12 mouse cellular contexts compared by ENCODE assay signal in genomic region chr1:155216313-155216712, GRCm38 (mm10). TPM values are rescaled to one million over a fixed set of nuclear protein-coding genes. Genes with fewer than 3 reads are reported as not detected.
DNase-seq lines count a peak whose midpoint lies in the region; ATAC-seq lines count a peak whose summit lies in the region.
"Had no signal": no experiment of that assay in that cellular context is flagged by ENCODE, and none has a peak within 500 bp of the region (broad histone marks: within the 10 kb centered on the region; RNA-seq: fewer than 3 reads in every experiment).

No protein-coding gene starts in this region.

- no peaks in the 10 kb centered on the region for H3K27me3 ChIP-seq in kidney, embryonic 14.5 days (ENCODE audit: control insufficient read depth, insufficient read depth, low read length)
- H3K27me3 ChIP-seq in embryonic facial prominence, embryonic 10.5 days (replicated peaks; ENCODE audit: low read depth, poor library complexity, severe bottlenecking), result no peaks in the 10 kb centered on the region
- no peaks in the 10 kb centered on the region; the same call in 1 of the 2 replicates for H3K27me3 ChIP-seq in hindbrain, embryonic 13.5 days
- H3K27me3 ChIP-seq: heart, embryonic 12.5 days had no signal

- 76% methylated on average over 11 of the region's 11 CpGs for WGBS in kidney, embryonic 14.5 days
- WGBS in embryonic facial prominence, embryonic 10.5 days, result 78% methylated on average over 11 of the region's 11 CpGs
- 69% methylated on average over 11 of the region's 11 CpGs for WGBS in hindbrain, embryonic 13.5 days

- H3K9me3 ChIP-seq in kidney, embryonic 14.5 days (ENCODE audit: control insufficient read depth, low read length), result no peaks in the 10 kb centered on the region
- H3K9me3 ChIP-seq in embryonic facial prominence, embryonic 10.5 days, result no peaks in the 10 kb centered on the region
- H3K9me3 ChIP-seq in hindbrain, embryonic 13.5 days, result no peaks in the 10 kb centered on the region
- H3K9me3 ChIP-seq: heart, embryonic 12.5 days had no signal

- no peak overlapping the region for H3K4me2 ChIP-seq in kidney, embryonic 14.5 days (replicated peaks; ENCODE audit: low read depth, low read length)
- no peak overlapping the region for H3K4me2 ChIP-seq in hindbrain, embryonic 13.5 days
- H3K4me2 ChIP-seq: heart, embryonic 12.5 days had no signal

- H3K4me1 ChIP-seq in kidney, embryonic 14.5 days (ENCODE audit: control insufficient read depth, insufficient read depth, low read length), result peaks cover 46% of the 10 kb centered on the region
- peaks cover 72% of the 10 kb centered on the region for H3K4me1 ChIP-seq in embryonic facial prominence, embryonic 10.5 days
- H3K4me1 ChIP-seq in hindbrain, embryonic 13.5 days (replicated peaks), result peaks cover 64% of the 10 kb centered on the region

- ATAC-seq in kidney, embryonic 14.5 days (ENCODE audit: low FRiP score, low TSS enrichment), result no peak
- no peak for ATAC-seq in hindbrain, embryonic 13.5 days (ENCODE audit: low FRiP score)

- DNase-seq in kidney, adult 11 months, result peak; percentile 86
- no peak for DNase-seq in embryonic facial prominence, embryonic 10.5 days (ENCODE audit: low spot score)
- DNase-seq in kidney, postnatal 25 days, result peak; percentile 63 to 88
- DNase-seq in ovary, postnatal 36 days (ENCODE audit: low spot score), result no peak
- no peak for DNase-seq in ovary, postnatal 10 days (ENCODE audit: low spot score)
- DNase-seq: adrenal gland, postnatal 36 days; cerebellum, adult 11 months; embryo, embryonic 11 days had no signal

- no peak overlapping the region for H3K9ac ChIP-seq in kidney, embryonic 14.5 days (ENCODE audit: low read depth, low read length)
- 0 out of 2 replicates have a peak overlapping the region, but pooled peaks have one; percentile 30 for H3K9ac ChIP-seq in hindbrain, embryonic 13.5 days
- H3K9ac ChIP-seq: liver, embryonic 14.5 days had no signal

- no peak overlapping the region for H3K4me3 ChIP-seq in kidney, embryonic 14.5 days (ENCODE audit: low read length)
- H3K4me3 ChIP-seq in embryonic facial prominence, embryonic 10.5 days, result no peak overlapping the region
- H3K4me3 ChIP-seq in hindbrain, embryonic 13.5 days, result no peak overlapping the region
- H3K4me3 ChIP-seq: heart, embryonic 12.5 days had no signal

- peaks cover 2% of the 10 kb centered on the region; the same call in 1 of the 2 replicates for H3K36me3 ChIP-seq in kidney, embryonic 14.5 days (ENCODE audit: control insufficient read depth, insufficient read depth, low read length)
- H3K36me3 ChIP-seq in embryonic facial prominence, embryonic 10.5 days (replicated peaks), result peaks cover 11% of the 10 kb centered on the region
- no peaks in the 10 kb centered on the region for H3K36me3 ChIP-seq in hindbrain, embryonic 13.5 days

- H3K27ac ChIP-seq in kidney, embryonic 14.5 days (ENCODE audit: low read depth, low read length), result no peak overlapping the region
- peak overlapping the region; percentile 88 for H3K27ac ChIP-seq in embryonic facial prominence, embryonic 10.5 days (replicated peaks)
- H3K27ac ChIP-seq in hindbrain, embryonic 13.5 days, result peak overlapping the region; percentile 19; the same call in 1 of the 2 replicates
- H3K27ac ChIP-seq: liver, embryonic 14.5 days had no signal

RNA-seq across cellular contexts. Expression of gene BC034090, which starts 27.9 kb away (rescaled TPM):
- 4.7 and 4.9 TPM in 2 replicates for polyA plus RNA-seq in kidney, embryonic 14.5 days (2014; fragmentation: Nextera tagmentation; extraction: Ambion mirVana)
- polyA plus RNA-seq in embryonic facial prominence, embryonic 10.5 days (2016; fragmentation: Nextera tagmentation; extraction: Ambion mirVana), result 5.3 and 5.7 TPM in 2 replicates
- polyA plus RNA-seq in hindbrain, embryonic 13.5 days (2015; fragmentation: Nextera tagmentation; extraction: Ambion mirVana), result 3.9 and 4.7 TPM in 2 replicates

RNA-seq across cellular contexts. Expression of gene Stx6, which starts 57.8 kb away (rescaled TPM):
- polyA plus RNA-seq in kidney, embryonic 14.5 days (2014; fragmentation: Nextera tagmentation; extraction: Ambion mirVana), result 69.2 and 86.8 TPM in 2 replicates
- 85.0 and 88.9 TPM in 2 replicates for polyA plus RNA-seq in embryonic facial prominence, embryonic 10.5 days (2016; fragmentation: Nextera tagmentation; extraction: Ambion mirVana)
- 121 TPM in 2 replicates for polyA plus RNA-seq in hindbrain, embryonic 13.5 days (2015; fragmentation: Nextera tagmentation; extraction: Ambion mirVana)

Comparison
In these comparisons a context has a peak if more than half of its experiments do, and no peak if none do; other contexts are left out.
1. DNase-seq: peak in kidney, adult 11 months (single experiment) and kidney, postnatal 25 days (2 of 2); none in embryonic facial prominence, embryonic 10.5 days (single experiment), ovary, postnatal 36 days (single experiment) and ovary, postnatal 10 days (single experiment).